Mouse (Mus musculus): ENCODE data around the gene Fam81b.

DNA sequence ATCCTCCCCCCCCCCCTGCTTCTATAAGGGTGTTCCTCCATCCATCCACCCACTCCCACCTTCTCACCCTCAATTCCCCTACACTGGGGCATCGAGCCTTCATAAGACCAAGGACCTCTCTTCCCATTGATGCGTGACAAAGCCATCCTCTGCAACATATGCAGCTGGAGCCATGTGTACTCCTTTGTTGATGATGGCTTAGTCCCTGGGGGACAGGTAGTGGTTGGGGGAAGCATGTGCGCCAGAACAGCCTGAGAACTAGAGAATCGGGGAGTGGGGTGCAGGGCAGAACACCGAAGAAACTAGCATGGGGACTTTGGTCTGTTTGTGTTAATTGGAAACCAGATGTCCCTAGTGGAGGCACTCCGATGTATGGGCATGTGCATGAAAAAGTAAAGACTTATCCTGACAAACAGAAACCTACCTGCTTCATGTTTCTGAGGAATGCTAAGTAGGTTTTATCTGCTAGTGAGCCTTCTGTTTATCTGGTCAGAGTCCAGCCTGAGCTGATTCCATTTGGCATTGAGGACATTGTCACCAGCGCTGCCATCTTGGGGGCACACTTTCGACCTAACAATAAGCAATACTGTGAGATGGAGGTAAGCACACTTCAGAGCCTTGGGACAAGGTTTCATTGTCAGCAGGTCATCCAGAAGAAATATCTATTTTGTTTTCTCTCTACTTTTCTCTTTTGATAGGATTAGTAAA is 109.3 kb downstream of the Fam81b start:
- TF ChIP-seq CTCF (IDR thresholded peaks at IDR 0.05; ENCODE audit: control insufficient read depth, insufficient read depth, insufficient replicate concordance, low read depth, low read length) = no peak
- no peak for TF ChIP-seq POLR2A (IDR thresholded peaks at IDR 0.05; ENCODE audit: control insufficient read depth, low read depth, low read length)
